Mouse (Mus musculus) adrenal gland, adult (tissue): ENCODE measurements around the gene Tctn3.
"Not testable (repeated sequence)": the region's sequence is repeated elsewhere in the genome, so short reads cannot be mapped to it uniquely, and the experiment has no call there.

Experiments used
- DNase-seq, 2 experiments: peaks; one replicate each; pipeline ENCODE4 v3.0.0; 2022 to 2023; ENCODE audit warnings: low spot score in 1 of 2; ENCODE audit not compliant: inconsistent age in 2 of 2

Tctn3 gene

DNA sequence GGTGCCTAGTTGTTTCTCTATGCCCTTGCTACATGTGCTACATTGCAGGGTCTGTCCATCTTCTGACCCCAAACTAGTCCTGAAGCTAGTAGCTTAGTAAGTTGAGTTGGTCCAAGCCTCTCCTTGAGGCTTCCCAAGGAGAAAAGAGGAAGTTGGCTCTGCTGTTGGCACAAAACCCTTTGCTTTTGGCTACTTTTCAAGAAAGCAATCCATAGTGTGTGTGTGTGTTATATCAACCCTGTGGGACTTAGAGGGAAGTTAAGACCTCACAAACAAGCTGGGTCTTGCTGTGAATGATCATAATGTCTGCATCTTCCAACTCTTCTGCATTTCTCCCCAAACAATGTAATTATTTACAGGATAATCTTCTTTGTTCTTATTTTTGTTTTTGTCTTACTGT lies 16.9 kb upstream of the Tctn3 start:
- no peak for DNase-seq

DNA sequence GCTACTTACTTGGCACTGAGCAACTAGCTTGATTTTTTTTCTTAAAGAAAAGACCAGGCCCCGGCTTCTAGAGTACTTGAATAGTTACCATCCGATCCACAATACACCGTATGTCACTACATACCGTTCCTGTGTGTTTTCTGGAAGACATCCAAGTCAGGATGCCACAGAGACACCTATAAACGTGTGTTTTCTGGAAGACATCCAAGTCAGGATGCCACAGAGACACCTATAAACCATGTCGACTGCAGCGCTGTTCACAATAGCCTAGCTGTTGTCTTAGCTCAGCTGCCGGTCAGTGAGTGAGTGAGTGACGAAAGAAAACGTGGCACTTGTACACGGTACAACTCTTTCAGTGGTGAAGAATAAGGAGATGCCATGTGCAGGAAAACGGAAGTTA lies 13.9 kb upstream of the Tctn3 start:
- DNase-seq = no peak

DNA sequence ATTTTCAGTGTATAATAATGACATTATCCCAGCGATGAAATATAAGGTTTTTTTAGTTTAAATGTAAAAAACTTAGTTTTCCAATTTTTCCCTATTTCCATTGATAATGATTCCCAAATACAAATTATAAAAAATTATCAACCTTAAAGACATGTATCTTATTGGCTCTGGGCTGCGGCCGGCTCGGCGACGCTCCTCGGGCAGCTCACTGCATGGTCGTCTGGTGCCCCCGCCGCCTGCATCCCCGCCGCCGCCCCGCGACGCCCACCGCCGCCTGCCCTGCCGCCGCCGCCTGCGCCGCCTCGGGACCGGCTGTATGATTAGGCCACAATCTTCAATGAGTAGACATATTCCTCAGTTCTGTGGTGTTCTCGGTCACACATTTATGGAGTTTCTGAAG lies 9.6 kb upstream of the Tctn3 start:
- not testable (repeated sequence) for DNase-seq

DNA sequence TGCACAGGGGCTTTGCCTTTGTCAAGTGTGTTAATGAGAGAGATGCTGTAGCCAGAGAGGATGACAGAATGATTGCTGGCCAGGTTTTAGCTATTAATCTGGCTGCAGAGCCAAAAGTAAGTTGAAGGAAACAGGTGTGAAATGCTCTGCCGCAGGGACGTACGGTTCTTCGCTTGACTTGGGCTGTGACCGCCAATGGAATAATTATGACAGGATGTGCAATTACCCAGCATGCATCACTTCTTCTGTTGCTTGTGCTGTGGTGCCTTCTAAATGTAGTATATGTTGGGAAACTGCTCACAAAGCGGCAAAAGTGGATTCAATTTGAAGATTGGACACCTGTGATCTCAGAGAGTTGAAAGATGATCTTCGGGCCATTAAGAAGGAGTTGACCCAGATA lies 4.0 kb upstream of the Tctn3 start:
- DNase-seq = no peak

DNA sequence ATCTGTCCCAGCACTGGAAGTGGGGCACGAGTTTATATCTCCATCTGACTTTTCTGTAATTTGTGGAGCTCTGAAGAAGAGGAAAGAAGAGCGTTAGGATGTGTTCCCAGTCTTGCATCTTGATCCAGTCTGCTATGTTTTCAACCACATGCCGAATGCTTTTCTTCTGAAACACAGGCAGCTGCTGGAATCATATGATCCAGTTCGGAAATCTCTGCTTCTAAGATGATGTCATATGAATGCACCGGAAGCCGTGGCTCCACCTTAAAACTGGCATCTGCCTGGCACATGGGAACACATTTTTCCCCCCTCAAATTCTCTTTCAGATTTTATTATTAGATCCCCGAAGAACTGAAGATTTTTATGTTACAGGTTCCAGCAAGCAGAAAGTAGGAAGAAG lies 2.8 kb upstream of the Tctn3 start:
- DNase-seq = no peak

DNA sequence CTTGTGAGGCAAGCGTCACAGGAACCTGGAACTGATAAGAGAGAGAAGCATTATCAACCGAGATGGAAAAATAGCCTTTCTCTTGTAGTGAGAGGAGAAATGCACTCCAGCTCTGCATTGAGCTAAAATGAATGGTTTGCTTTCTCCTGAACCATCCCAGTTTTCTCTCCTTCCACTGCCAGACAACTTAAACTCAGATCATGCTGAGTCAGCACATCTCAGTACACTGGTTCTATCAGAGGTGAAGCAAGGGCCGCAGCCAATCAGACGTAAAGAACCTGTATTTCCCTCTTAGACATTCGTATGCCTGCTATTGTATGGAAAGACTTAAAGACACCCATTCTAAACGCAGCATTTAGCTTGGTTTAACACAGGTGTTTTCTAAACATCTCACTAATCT lies 4.4 kb downstream of the Tctn3 start:
- no peak for DNase-seq

DNA sequence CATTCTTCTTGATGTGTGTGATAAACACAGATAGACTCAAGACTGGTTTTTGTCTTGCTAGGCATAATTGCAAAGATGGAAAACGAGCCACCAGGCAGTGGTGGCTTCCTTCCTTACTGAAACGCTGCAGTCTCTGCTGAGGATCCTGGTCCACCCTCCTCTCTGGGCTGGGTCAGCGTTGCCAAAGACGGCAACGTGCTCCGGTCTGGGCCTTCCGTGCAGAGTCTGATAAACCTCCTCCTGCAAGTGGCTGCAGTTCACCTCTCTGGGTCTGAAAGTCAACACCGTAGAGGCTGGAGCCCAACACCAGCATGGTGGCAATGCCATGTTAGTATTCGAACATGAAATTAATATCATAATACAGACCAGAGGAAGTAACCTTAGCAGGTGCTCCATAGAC lies 6.8 kb downstream of the Tctn3 start:
- DNase-seq = no peak

DNA sequence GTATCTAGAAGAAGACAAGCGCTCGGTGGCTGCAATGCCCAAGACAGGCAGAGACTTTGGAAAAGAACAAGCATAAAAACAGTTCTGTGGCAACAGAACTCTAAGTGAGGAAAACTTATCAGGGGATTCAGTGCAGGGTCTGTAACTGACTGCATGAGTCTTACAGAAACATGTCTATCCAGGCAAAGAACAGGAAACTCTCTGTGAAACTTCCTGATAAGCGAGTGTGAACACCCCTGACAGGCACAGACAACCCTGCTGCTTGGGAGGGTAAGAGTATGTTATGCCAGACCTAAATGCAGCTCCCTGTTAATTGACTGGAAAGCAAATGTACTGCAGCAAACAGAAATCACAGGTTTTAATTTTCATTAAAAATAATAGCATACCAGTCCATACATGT lies 10.2 kb downstream of the Tctn3 start:
- no peak for DNase-seq

DNA sequence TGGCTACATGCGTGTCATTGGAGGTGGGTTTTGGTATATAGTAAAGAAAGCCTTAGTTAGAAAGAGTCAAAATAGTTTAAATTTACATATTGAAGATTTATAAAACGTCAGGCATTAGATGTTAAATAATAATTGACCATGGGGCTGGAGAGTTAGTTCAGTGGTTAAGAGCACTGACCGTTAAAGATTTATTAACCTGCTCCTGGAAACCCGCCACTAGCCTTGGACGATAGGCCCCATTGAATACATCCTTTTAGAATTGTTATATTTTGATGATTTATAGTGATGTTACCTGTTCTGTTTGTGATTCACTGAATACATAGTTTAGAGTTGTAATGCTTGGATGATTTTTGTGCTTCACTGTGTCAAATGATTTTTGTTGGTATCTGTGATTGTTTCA lies 11.2 kb downstream of the Tctn3 start:
- peak in 1 of 2 experiments; percentile 46 for DNase-seq

DNA sequence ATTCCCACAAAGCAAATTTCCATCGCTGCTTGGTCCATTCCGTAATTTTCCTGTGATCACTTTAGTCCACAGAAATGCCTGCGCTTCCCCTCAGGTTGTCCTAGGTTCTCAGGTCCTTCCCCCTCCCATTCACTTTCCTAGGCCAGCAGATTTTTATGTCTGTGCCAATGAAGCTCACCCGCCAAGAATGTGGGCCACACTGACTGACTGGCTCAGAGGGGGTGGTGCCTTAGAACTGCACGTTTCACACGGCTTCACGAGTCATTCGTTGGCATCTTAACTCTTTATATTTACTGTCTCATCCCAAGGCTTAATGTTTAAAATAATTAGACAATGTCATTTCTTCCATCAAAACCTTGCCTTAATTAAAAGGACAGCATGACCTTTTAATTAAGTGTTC lies 16.2 kb downstream of the Tctn3 start:
- no peak for DNase-seq

DNA sequence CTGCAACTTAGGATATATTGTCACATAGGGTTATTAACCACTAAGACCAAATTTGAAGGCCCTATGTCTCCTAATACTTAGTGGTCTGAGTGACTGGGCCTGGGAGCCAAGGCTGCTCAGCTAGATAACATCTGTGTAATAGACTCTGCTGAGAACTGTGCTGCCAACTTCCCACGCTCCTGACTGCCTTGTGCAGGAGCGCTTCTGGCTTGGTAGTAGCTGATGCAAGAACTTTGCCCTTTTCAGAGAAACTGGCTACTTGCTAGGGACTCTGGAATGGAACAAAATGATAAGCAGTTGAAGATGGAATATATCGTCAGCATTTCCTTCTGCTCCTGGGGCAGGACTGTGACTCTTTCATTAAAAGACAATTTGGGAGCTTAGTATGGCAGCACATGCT lies 16.8 kb downstream of the Tctn3 start:
- no peak for DNase-seq

DNA sequence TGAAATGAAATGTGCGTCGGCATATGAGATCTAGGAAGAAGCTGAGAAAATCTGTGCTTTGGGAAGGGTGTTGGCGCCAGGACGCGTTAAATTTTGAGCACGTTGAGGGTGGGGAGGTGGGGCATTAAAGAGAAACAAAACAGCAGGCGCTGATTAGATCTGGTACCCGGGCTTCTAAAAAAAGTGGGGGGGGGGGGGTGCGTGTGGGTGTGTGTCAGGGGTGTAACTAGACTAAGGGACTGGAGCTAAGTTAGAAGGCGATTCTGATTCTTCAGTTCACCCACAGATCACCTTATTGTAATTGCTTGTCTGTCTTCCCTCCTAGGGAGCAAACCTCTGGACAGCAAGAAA lies 22.5 kb downstream of the Tctn3 start:
- no peak for DNase-seq

DNA sequence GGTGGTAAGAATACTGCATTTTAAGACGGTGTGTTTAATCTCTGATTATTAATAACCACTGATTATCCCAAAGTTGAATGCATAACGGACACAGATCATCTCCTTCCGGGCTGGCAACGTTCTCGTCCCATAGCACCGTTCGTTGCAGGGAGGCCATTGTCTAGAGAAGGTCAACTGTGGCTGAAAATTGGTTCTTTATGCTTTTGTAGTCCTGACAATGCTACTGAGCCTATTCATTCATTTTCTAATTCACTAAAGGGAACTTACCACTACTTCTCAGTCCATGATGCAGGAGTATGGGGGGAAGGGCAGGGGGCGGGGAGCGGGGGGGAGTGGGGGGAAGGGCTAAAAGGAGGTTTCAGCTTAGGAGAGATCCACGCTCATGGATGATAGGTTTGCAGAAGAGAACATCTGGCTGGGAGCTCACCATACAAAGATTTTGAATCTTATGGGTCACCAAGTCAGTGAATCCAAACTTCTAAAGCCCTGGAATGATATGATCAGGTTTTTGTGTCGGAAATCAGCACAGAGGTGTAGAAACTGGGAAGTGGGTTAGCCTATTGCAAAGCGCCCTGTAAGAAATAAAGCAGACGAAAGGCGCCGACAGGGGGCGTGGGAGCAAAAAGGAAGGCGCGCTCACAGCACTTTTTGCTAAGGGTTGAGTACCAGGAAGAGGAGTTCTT lies 23.0 kb downstream of the Tctn3 start:
- peak; percentile 83 to 96 for DNase-seq

DNA sequence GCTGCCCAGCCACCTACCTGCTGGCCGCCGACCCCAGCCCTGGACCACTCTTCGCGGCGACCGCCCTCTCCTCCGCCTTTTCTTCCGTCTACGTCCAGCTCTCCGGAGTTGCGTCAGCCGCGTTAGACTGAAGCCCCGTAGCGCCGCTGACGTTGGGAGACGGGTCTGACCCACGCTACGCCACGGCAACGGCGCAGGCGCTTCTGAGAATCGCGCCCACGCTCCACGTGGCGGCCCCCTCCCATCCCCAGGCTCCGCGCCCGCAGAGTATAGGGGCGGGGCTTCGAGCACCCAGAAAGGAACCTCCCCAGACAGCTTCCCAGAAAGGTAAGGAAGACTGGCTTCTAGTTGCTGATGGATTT lies 23.8 kb downstream of the Tctn3 start, which contains the start of gene Aldh18a1:
Gene Aldh18a1, minus strand, starts transcription at position 171 of the 362 bp plus-strand sequence.
- peak; percentile 93 to 98 for DNase-seq

DNA sequence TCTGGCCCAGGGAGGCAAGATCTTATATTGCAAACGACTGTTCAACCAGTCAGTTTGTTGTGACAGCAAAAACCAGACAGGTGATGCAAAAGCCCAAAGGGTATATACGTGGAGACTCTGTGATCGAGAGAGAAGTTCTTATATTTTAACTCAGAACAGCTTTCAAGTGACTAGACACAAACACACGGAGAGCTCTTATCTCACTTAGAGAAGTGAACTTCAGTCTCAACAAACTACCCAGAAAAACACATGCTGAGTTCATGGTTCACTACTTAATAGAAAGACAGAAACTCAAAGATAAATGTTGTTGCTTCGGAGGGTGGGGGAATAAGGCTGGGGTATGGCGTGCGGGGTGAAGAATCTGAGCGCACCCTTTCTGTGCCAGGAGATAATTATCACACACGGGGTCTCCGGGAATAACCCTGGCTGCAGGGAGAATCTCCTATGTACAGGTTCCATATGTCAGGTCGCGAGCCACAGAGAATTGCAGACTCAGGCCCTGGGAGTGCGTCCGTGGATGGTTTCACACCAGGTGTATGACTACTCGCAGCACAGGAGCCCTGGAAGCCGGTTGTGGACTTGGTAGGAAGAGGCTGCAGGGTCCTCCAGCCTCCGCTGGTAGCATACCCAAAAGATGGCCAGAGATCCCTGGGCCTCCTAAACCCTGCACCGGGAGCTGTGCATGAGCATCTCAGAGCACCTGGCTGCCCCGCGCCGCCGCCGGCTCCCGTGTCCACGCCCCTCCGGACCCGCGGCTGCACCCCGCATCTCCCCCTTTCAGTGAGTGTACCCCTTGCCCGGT lies 24.3 kb downstream of the Tctn3 start:
- no peak for DNase-seq

DNA sequence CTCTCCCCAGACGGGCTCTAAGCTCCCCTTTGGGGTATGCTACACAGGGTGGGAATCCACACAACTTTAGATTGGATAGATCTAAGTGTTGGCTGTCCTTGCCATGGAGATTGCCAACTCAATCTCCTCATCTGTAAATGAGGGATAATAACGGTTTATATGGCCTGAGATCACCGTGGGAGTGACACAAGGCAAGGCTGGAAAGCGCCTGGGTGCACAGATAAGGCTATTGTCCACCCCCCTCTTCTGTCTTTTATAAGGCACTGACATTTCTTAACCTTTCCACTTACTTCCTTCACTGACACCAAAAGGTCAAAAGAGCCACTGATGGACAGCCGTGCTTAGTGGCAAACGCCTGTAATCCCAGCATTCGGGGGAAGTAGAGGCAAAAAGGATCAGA lies 25.1 kb downstream of the Tctn3 start:
- DNase-seq = no peak

DNA sequence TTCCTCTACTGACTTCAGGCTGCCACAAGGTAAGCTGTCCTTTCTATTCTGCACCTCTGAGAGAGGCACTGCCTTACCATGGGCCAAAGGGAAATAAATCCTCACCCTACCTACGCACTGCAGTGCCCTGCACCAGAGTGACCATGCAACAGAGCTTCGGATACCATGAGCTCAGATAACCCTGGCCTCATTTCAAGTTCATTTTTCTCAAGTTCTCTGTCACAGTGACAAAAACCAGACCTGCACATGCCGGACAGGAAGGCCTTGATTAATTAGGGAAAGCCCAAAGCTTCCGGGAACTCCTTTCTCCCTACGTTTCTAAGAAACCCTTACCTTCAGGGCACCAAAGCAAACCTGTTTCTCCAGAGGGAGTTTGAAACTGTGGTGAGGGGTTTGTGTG lies 30.4 kb downstream of the Tctn3 start:
- peak in 1 of 2 experiments; percentile 81 for DNase-seq

DNA sequence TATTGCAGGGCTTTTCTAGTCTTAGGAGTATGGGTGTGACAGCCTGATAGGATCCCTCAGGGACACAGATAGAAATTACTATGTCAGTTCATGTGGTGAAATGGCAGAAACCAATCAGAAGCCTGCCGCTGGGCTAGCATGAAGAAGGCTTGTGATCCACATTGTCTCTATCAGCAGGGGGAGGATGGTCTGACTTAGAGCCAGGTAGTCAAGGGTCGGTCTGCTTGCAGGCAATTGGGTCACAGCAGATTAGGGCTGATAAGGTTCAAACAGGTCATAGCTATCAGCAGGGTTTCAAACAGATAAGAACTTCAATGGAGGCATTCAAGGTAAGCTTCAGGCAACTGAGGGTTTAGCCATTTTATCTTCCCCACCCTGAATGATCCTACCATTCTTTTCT lies 31.1 kb downstream of the Tctn3 start:
- DNase-seq = no peak

DNA sequence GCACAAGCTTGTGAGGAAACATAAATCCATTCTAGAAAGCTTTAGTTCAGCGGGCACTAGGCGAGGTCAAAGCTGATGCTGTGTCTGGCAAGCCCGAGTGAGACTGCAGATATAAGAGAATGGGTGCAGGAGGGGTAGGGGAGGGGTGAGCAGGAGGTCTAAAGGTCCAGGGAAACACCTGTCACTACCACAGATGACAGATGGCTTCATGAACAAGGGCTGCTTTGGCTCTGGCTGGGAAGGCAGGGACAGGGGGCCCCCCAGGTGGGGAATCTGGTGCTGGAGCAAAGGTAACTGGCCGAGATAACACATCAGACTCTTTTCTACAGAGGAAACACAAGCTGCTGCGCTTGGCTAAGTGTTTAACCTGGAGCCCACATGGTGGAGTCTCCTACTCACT lies 36.6 kb downstream of the Tctn3 start:
- no peak for DNase-seq

DNA sequence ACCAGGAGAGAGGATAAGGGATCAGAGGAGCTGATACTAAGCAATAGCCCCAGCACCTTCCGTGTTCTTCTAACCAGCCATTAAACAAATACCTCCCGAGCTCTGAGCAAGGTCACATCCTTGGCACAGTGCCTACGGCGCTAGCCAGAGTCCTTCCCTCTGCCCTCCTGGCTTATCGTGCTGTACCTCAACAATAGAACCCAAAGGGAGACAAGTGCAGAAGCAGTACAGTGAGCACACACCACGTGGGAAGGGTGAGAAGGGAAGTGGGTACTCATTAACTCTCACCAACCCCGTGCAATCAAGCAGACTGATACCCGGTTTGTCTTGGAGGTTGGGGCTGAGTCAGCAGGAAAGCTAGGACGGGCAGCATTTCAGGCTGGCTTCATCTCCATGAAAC lies 41.3 kb downstream of the Tctn3 start:
- DNase-seq = peak; percentile 79 to 89

DNA sequence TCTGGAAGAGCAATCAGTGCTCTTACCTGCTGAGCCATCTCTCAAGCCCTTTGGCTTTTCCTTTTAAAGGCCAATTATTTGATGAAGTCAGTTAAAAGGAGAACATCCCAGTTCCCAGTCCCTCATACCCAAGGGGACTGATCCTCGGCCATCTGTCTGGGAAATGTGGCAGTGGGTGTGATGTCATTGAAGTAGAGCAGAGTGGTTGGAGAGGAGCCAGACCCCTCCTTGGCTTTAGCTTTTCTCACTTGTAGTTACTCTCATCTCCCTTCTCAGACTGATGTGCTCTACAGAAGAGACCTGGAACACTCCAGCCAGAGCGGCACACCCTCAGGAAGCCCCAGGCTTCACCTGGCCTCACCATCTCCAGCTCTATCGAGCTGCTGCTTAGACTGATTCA lies 44.4 kb downstream of the Tctn3 start:
- no peak for DNase-seq

DNA sequence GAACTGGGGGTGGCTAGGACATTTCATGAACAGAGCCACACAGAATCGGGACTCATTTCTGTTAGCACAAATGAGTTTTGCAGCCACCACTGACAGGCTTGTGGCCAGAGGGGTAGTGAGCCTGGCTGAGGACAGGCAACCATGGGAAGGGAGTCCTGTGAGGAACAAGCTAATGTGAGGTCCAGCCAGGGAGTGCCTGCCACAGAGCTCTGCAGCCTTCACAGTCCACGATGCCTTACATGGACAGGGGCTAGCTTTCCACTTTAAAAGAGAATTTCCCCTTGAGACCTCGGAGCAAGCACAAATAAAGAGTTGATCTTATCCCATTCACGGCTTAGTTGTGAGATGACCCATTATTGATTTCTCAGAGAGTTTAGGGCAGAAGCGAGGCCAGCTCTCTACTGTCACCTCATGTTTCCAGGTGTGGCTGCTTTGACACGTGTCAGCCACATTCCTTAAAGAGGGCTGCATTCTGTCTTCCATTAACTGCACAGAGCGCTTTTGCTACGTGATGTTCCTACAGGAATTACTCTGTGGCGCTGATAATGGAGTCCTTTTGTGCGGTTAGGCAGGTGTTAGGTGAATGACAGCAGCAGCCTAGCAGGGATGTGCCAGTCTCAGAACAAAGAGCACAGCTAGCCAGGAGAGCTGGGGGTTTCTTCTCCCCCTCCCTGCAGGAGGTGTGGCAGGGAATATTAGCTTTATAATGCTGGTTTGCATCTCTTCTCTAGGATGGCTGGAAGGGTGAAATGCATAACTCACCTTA lies 48.0 kb downstream of the Tctn3 start:
- DNase-seq = no peak
